ENCODE assay signal across 12 mouse cellular contexts in the genomic region with DNA sequence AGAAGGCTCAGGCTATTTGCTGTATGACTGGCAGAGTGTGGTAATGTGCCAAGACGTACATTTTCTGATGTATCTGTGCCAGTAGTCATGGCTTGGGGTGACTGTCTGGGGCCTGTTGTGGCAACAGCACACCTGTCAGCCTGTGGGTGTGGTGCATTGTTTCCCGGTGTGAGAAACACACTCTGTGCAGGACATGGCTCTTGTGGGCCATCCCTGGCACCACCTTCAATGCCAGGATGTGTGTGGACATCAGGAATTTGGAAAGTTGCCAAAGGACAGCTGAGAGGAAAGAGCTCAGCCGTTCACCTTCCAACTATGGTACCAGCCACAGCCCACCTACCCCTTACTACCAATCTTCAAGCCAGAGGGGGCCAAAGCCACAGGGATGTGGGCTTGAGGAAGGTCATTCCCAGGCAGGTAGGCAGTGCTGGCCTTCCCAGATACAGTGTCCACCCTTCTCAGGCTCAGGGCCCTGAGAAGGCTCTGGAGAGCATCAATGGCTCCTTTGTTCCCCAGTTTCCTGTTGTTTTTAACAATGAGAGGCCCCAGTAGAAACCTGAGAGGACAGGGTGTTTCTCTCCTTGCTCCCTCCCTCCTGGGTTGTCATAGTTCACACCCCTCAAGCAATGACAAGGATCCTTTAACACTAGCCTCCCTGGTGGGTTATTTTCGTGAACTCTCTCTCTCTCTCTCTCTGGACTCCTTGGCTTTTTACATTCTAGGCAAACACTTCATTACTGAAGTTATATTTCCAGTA. TPM values are rescaled to one million over a fixed set of nuclear protein-coding genes. Genes with fewer than 3 reads are reported as not detected.
DNase-seq lines count a peak whose midpoint lies in the region; ATAC-seq lines count a peak whose summit lies in the region.
"Had no signal": no experiment of that assay in that cellular context is flagged by ENCODE, and none has a peak within 500 bp of the region (broad histone marks: within the 10 kb centered on the region; RNA-seq: fewer than 3 reads in every experiment).

No protein-coding gene starts in this region.

- no peaks in the 10 kb centered on the region for H3K36me3 ChIP-seq in hindbrain, embryonic 10.5 days
- no peaks in the 10 kb centered on the region for H3K36me3 ChIP-seq in hindbrain, embryonic 11.5 days (ENCODE audit: control insufficient read depth, insufficient read depth, low read length)
- no peaks in the 10 kb centered on the region for H3K36me3 ChIP-seq in embryonic facial prominence, embryonic 10.5 days (replicated peaks)
- H3K36me3 ChIP-seq in limb, embryonic 12.5 days: no peaks in the 10 kb centered on the region
- no peaks in the 10 kb centered on the region for H3K36me3 ChIP-seq in hindbrain, embryonic 13.5 days
- H3K36me3 ChIP-seq: liver, embryonic 15.5 days; midbrain, embryonic 13.5 days; neural tube, embryonic 15.5 days had no signal

- H3K27ac ChIP-seq in hindbrain, embryonic 10.5 days: peak overlapping the region; percentile 64
- no peak overlapping the region for H3K27ac ChIP-seq in hindbrain, embryonic 11.5 days (ENCODE audit: low read depth, low read length)
- H3K27ac ChIP-seq in embryonic facial prominence, embryonic 10.5 days (replicated peaks): peak overlapping the region; percentile 59
- 0 out of 2 replicates have a peak overlapping the region, but pooled peaks have one; percentile 45 for H3K27ac ChIP-seq in limb, embryonic 12.5 days
- H3K27ac ChIP-seq in hindbrain, embryonic 13.5 days: no peak overlapping the region
- H3K27ac ChIP-seq: liver, embryonic 15.5 days; midbrain, embryonic 13.5 days; neural tube, embryonic 15.5 days had no signal

- no peak overlapping the region for H3K9ac ChIP-seq in hindbrain, embryonic 11.5 days (ENCODE audit: low read depth, low read length)
- no peak overlapping the region for H3K9ac ChIP-seq in limb, embryonic 12.5 days (replicated peaks)
- no peak overlapping the region for H3K9ac ChIP-seq in hindbrain, embryonic 13.5 days
- H3K9ac ChIP-seq: liver, embryonic 15.5 days; midbrain, embryonic 13.5 days; neural tube, embryonic 15.5 days had no signal

- no peak overlapping the region for H3K4me2 ChIP-seq in hindbrain, embryonic 11.5 days (replicated peaks; ENCODE audit: low read depth, low read length)
- no peak overlapping the region for H3K4me2 ChIP-seq in limb, embryonic 12.5 days
- H3K4me2 ChIP-seq in hindbrain, embryonic 13.5 days: no peak overlapping the region
- H3K4me2 ChIP-seq: liver, embryonic 15.5 days; midbrain, embryonic 13.5 days; neural tube, embryonic 15.5 days had no signal

- H3K4me3 ChIP-seq in hindbrain, embryonic 10.5 days: no peak overlapping the region
- H3K4me3 ChIP-seq in hindbrain, embryonic 11.5 days (ENCODE audit: low read depth, low read length): no peak overlapping the region
- H3K4me3 ChIP-seq in embryonic facial prominence, embryonic 10.5 days: no peak overlapping the region
- no peak overlapping the region for H3K4me3 ChIP-seq in limb, embryonic 12.5 days (replicated peaks)
- no peak overlapping the region for H3K4me3 ChIP-seq in hindbrain, embryonic 13.5 days
- H3K4me3 ChIP-seq: liver, embryonic 15.5 days; midbrain, embryonic 13.5 days; neural tube, embryonic 15.5 days had no signal

- peaks cover 30% of the 10 kb centered on the region for H3K4me1 ChIP-seq in hindbrain, embryonic 10.5 days (replicated peaks)
- H3K4me1 ChIP-seq in hindbrain, embryonic 11.5 days (replicated peaks; ENCODE audit: control insufficient read depth, insufficient read depth, low read length): no peaks in the 10 kb centered on the region
- peaks cover 40% of the 10 kb centered on the region for H3K4me1 ChIP-seq in embryonic facial prominence, embryonic 10.5 days
- H3K4me1 ChIP-seq in limb, embryonic 12.5 days (replicated peaks): peaks cover 25% of the 10 kb centered on the region
- peaks cover 12% of the 10 kb centered on the region for H3K4me1 ChIP-seq in hindbrain, embryonic 13.5 days (replicated peaks)
- H3K4me1 ChIP-seq: midbrain, embryonic 13.5 days had no signal

- peak; percentile 17 for DNase-seq in cerebellum, adult 8-10 months
- no peak for DNase-seq in cerebellum, adult 11 months
- no peak for DNase-seq in hindbrain, embryonic 10.5 days (ENCODE audit: low spot score)
- no peak for DNase-seq in hindbrain, embryonic 11.5 days (ENCODE audit: low spot score)
- no peak for DNase-seq in embryonic facial prominence, embryonic 10.5 days (ENCODE audit: low spot score)
- DNase-seq in right cerebral cortex, postnatal 36 days (ENCODE audit: low spot score in 2 of 2): no peak
- DNase-seq: thymus, adult 18-20 months had no signal

- WGBS in hindbrain, embryonic 10.5 days: 62% methylated on average over 4 of the region's 4 CpGs
- WGBS in hindbrain, embryonic 11.5 days: 76% methylated on average over 4 of the region's 4 CpGs
- WGBS in embryonic facial prominence, embryonic 10.5 days: 60% methylated on average over 4 of the region's 4 CpGs
- 74% methylated on average over 4 of the region's 4 CpGs for WGBS in limb, embryonic 12.5 days
- 69% methylated on average over 4 of the region's 4 CpGs for WGBS in hindbrain, embryonic 13.5 days

- peaks cover 19% of the 10 kb centered on the region for H3K27me3 ChIP-seq in hindbrain, embryonic 10.5 days (ENCODE audit: insufficient read depth, poor library complexity, severe bottlenecking)
- H3K27me3 ChIP-seq in hindbrain, embryonic 11.5 days (ENCODE audit: control insufficient read depth, insufficient read depth, low read length): no peaks in the 10 kb centered on the region
- H3K27me3 ChIP-seq in embryonic facial prominence, embryonic 10.5 days (replicated peaks; ENCODE audit: low read depth, poor library complexity, severe bottlenecking): peaks cover 22% of the 10 kb centered on the region
- peaks cover 15% of the 10 kb centered on the region for H3K27me3 ChIP-seq in limb, embryonic 12.5 days
- H3K27me3 ChIP-seq in hindbrain, embryonic 13.5 days: peaks cover 25% of the 10 kb centered on the region

- H3K9me3 ChIP-seq in hindbrain, embryonic 10.5 days: no peaks in the 10 kb centered on the region
- no peaks in the 10 kb centered on the region for H3K9me3 ChIP-seq in hindbrain, embryonic 11.5 days (ENCODE audit: control insufficient read depth, low read length)
- no peaks in the 10 kb centered on the region for H3K9me3 ChIP-seq in embryonic facial prominence, embryonic 10.5 days
- H3K9me3 ChIP-seq in limb, embryonic 12.5 days: no peaks in the 10 kb centered on the region
- no peaks in the 10 kb centered on the region for H3K9me3 ChIP-seq in hindbrain, embryonic 13.5 days
- H3K9me3 ChIP-seq: liver, embryonic 15.5 days; midbrain, embryonic 13.5 days; neural tube, embryonic 15.5 days had no signal

- ATAC-seq in hindbrain, embryonic 11.5 days (ENCODE audit: low FRiP score): no peak
- ATAC-seq in limb, embryonic 12.5 days (ENCODE audit: insufficient number of reproducible peaks, insufficient read depth, low FRiP score, low TSS enrichment, low read depth): no peak
- no peak for ATAC-seq in hindbrain, embryonic 13.5 days (ENCODE audit: low FRiP score)
- ATAC-seq: midbrain, embryonic 13.5 days had no signal

RNA-seq across cellular contexts. Expression of a gene that starts 8.7 kb away (rescaled TPM):
- 1.1 and 1.3 TPM in 2 replicates for polyA plus RNA-seq in hindbrain, embryonic 10.5 days (2016; fragmentation: Nextera tagmentation; extraction: Ambion mirVana)
- 1.7 and 2.6 TPM in 2 replicates for polyA plus RNA-seq in hindbrain, embryonic 11.5 days (2014; fragmentation: Nextera tagmentation; extraction: Ambion mirVana)
- 0.57 and 1.1 TPM in 2 replicates for polyA plus RNA-seq in embryonic facial prominence, embryonic 10.5 days (2016; fragmentation: Nextera tagmentation; extraction: Ambion mirVana)
- 2.0 and 3.7 TPM in 2 replicates for polyA plus RNA-seq in limb, embryonic 12.5 days (2016; fragmentation: Nextera tagmentation; extraction: Ambion mirVana)
- polyA plus RNA-seq in hindbrain, embryonic 13.5 days (2015; fragmentation: Nextera tagmentation; extraction: Ambion mirVana): 2.8 and 3.9 TPM in 2 replicates

RNA-seq across cellular contexts. Expression of a gene that starts 9.7 kb away (rescaled TPM):
- polyA plus RNA-seq in hindbrain, embryonic 10.5 days (2016; fragmentation: Nextera tagmentation; extraction: Ambion mirVana): 1.2 and 2.1 TPM in 2 replicates
- polyA plus RNA-seq in hindbrain, embryonic 11.5 days (2014; fragmentation: Nextera tagmentation; extraction: Ambion mirVana): 0.37 and 0.46 TPM in 2 replicates
- polyA plus RNA-seq in embryonic facial prominence, embryonic 10.5 days (2016; fragmentation: Nextera tagmentation; extraction: Ambion mirVana): 1.0 and 1.2 TPM in 2 replicates
- polyA plus RNA-seq in limb, embryonic 12.5 days (2016; fragmentation: Nextera tagmentation; extraction: Ambion mirVana): 1.2 TPM in 2 replicates
- 0.13 and 0.30 TPM in 2 replicates for polyA plus RNA-seq in hindbrain, embryonic 13.5 days (2015; fragmentation: Nextera tagmentation; extraction: Ambion mirVana)

RNA-seq across cellular contexts. Expression of a gene that starts 29.1 kb away (rescaled TPM):
- polyA plus RNA-seq in hindbrain, embryonic 10.5 days (2016; fragmentation: Nextera tagmentation; extraction: Ambion mirVana): 3.9 and 5.6 TPM in 2 replicates
- 1.0 and 1.7 TPM in 2 replicates for polyA plus RNA-seq in hindbrain, embryonic 11.5 days (2014; fragmentation: Nextera tagmentation; extraction: Ambion mirVana)
- 11.0 and 13.6 TPM in 2 replicates for polyA plus RNA-seq in embryonic facial prominence, embryonic 10.5 days (2016; fragmentation: Nextera tagmentation; extraction: Ambion mirVana)
- polyA plus RNA-seq in limb, embryonic 12.5 days (2016; fragmentation: Nextera tagmentation; extraction: Ambion mirVana): 6.5 and 7.4 TPM in 2 replicates
- polyA plus RNA-seq in hindbrain, embryonic 13.5 days (2015; fragmentation: Nextera tagmentation; extraction: Ambion mirVana): 0.30 and 0.39 TPM in 2 replicates

RNA-seq across cellular contexts. Expression of a gene that starts 56.1 kb away (rescaled TPM):
- 438 and 476 TPM in 2 replicates for polyA plus RNA-seq in hindbrain, embryonic 10.5 days (2016; fragmentation: Nextera tagmentation; extraction: Ambion mirVana)
- 315 and 324 TPM in 2 replicates for polyA plus RNA-seq in hindbrain, embryonic 11.5 days (2014; fragmentation: Nextera tagmentation; extraction: Ambion mirVana)
- 489 and 518 TPM in 2 replicates for polyA plus RNA-seq in embryonic facial prominence, embryonic 10.5 days (2016; fragmentation: Nextera tagmentation; extraction: Ambion mirVana)
- polyA plus RNA-seq in limb, embryonic 12.5 days (2016; fragmentation: Nextera tagmentation; extraction: Ambion mirVana): 376 and 390 TPM in 2 replicates
- polyA plus RNA-seq in hindbrain, embryonic 13.5 days (2015; fragmentation: Nextera tagmentation; extraction: Ambion mirVana): 256 and 265 TPM in 2 replicates

Comparison
In these comparisons a context has a peak if more than half of its experiments do, and no peak if none do; other contexts are left out.
1. H3K27ac ChIP-seq: peak in hindbrain, embryonic 10.5 days (single experiment), embryonic facial prominence, embryonic 10.5 days (single experiment) and limb, embryonic 12.5 days (single experiment); none in hindbrain, embryonic 11.5 days (single experiment) and hindbrain, embryonic 13.5 days (single experiment).